Mouse (Mus musculus) heart, postnatal 0 days (tissue): Measurements from ENCODE around the gene Arap1. TPM values are rescaled to one million over a fixed set of nuclear protein-coding genes. Genes with fewer than 3 reads are reported as not detected.

Experiments used
- ATAC-seq: fragments of 200-750 bp; cut with Nextera tagmentation; 2 replicates; pipeline ENCODE4 v1.8.0; 2017; ENCODE audit warnings: low read depth, moderate number of reproducible peaks, moderate library complexity; ENCODE audit not compliant: insufficient read depth
- DNase-seq: peaks from one replicate; pipeline ENCODE4 v3.0.0-alpha.2; 2016; ENCODE audit warnings: low spot score
- H3K27ac ChIP-seq: fragments of 300-500 bp; sonication (generic); 2 replicates; pipeline ENCODE4 v1.5.1; 2014; ENCODE audit warnings: low read depth, mild to moderate bottlenecking
- H3K27me3 ChIP-seq: fragments of 300-500 bp; sonication (generic); 2 replicates; pipeline ENCODE4 v1.6.1; 2014; ENCODE audit warnings: low read length, mixed read lengths; ENCODE audit not compliant: control insufficient read depth, insufficient read depth
- H3K36me3 ChIP-seq: fragments of 300-500 bp; sonication (generic); replicated peaks from 2 replicates; pipeline ENCODE4 v1.6.1; 2014; ENCODE audit warnings: low read length, mixed read lengths; ENCODE audit not compliant: control insufficient read depth, insufficient read depth
- H3K4me1 ChIP-seq: fragments of 300-500 bp; sonication (generic); 2 replicates; pipeline ENCODE4 v1.6.1; 2014; ENCODE audit warnings: antibody characterized with exemption; ENCODE audit not compliant: control insufficient read depth, insufficient read depth
- H3K4me2 ChIP-seq: fragments of 300-500 bp; sonication (generic); 2 replicates; pipeline ENCODE4 v1.6.1; 2014; ENCODE audit warnings: low read depth, mild to moderate bottlenecking, low read length, moderate library complexity
- H3K4me3 ChIP-seq: fragments of 300-500 bp; sonication (generic); 2 replicates; pipeline ENCODE4 v1.5.1; 2014; ENCODE audit warnings: low read depth, low read length
- H3K9ac ChIP-seq: fragments of 300-500 bp; sonication (generic); replicated peaks from 2 replicates; pipeline ENCODE4 v1.6.1; 2014; ENCODE audit warnings: low read depth, low read length, mixed read lengths
- H3K9me3 ChIP-seq: fragments of 300-500 bp; sonication (generic); replicated peaks from 2 replicates; pipeline ENCODE4 v1.6.1; 2016; ENCODE audit warnings: low read length; ENCODE audit not compliant: control insufficient read depth
- CTCF ChIP-seq: IDR thresholded peaks from 2 replicates; pipeline ENCODE4 v1.5.1; 2016; ENCODE audit warnings: antibody characterized with exemption, control low read depth, low read depth
- EP300 ChIP-seq: IDR thresholded peaks from 2 replicates; pipeline ENCODE4 v1.6.1; 2016; ENCODE audit warnings: antibody characterized with exemption, low read depth
- WGBS: fragments of 180-500 bp; shearing (Covaris S2); extraction: QIAGEN DNeasy Blood & Tissue Kit; methylation state at CpG from one replicate; pipeline ENCODE4 v1.1.7; 2014; 5-methylcytosine and 5-hydroxymethylcytosine counted together
- polyA plus RNA-seq: library from polyadenylated mRNA; unstranded; fragments of >200 nt; fragmentation: Nextera tagmentation; extraction: Ambion mirVana; gene quantifications from 2 replicates; pipeline ENCODE4 v1.2.1, GENCODE M21; 2015
- total RNA-seq: library from RNA; depleted of rRNA; stranded (reverse); fragments of >200 nt; gene quantifications from 2 replicates; pipeline ENCODE4 v1.2.3, GENCODE M21; 2014; ENCODE audit warnings: low replicate concordance

Arap1 gene
- total and polyA plus RNA-seq, 2 experiments from 2014 or later, result 18.6 to 101 TPM

DNA sequence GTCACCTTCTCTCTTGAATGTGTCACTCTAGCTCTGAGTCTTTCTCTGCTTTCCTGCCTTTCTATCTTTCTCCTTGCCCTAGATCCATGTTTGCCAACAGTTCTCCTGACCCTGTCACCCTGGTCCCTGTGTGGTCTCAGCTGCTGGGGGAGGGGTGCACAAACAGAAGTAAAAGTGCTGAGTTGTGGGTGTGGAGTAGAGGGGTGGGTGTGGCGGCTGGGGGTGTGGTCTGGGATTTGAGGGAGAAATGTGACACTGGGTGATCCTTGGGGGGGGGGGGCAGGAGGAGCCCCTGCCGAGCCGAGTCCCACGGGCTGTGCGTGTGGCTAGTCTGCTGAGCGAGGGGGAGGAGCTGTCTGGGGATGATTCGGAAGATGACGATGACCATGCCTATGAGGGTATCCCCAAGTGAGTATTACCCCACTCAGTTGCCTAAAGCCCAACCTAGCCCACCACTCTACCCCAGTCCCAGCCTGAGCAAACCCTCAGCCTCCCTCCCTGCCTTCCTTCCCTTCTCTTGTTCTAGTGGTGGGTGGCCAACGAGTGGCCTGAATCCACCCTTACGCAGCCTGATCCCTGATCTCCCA is 38.1 kb downstream of the Arap1 start:
- no peak for TF ChIP-seq EP300
- no peak for TF ChIP-seq CTCF
- Histone ChIP-seq H3K9ac (no peak overlapping the region; the same call in 1 of the 2 replicates), H3K9me3 (no peaks in the 10 kb centered on the region), H3K4me2 (peak overlapping the region; percentile 22; the same call in 1 of the 2 replicates), H3K4me1 (peaks cover 24% of the 10 kb centered on the region), H3K4me3 (no peak overlapping the region), H3K27ac (no peak overlapping the region), H3K27me3 (no peaks in the 10 kb centered on the region), H3K36me3 (peaks cover 34% of the 10 kb centered on the region)
- DNase-seq, result no peak
- ATAC-seq, result no peak; the same call in 1 of the 2 replicates
- 50% methylated on average over 10 of the region's 10 CpGs for WGBS

DNA sequence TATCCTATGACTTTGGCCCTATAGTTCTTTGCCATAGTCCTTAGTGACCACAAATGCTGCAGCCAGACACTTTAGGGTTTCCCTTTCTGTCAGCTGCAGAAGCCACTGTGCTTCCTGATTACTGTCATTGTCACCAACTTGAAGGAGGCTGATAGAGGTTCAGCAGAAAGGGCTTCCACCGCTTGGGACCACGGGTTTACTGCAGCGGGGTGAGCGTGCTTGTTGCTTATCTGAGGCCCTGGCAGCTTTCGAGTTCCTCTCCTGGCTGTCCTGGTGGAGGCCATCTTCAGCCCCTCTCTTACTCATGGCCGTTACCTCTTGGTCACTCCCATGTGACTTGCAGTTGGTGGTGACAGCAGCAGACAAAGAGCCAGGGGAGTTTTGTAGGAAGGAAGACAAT is 41.4 kb downstream of the Arap1 start:
- no peak for TF ChIP-seq EP300
- no peak for TF ChIP-seq CTCF
- Histone ChIP-seq H3K4me3 (no peak overlapping the region), H3K36me3 (peaks cover 34% of the 10 kb centered on the region), H3K27me3 (no peaks in the 10 kb centered on the region), H3K9ac (no peak overlapping the region), H3K9me3 (no peaks in the 10 kb centered on the region), H3K4me2 (no peak overlapping the region), H3K27ac (no peak overlapping the region), H3K4me1 (peaks cover 46% of the 10 kb centered on the region)
- no peak for ATAC-seq
- WGBS, result 31% methylated on average over 6 of the region's 6 CpGs
- no peak for DNase-seq

DNA sequence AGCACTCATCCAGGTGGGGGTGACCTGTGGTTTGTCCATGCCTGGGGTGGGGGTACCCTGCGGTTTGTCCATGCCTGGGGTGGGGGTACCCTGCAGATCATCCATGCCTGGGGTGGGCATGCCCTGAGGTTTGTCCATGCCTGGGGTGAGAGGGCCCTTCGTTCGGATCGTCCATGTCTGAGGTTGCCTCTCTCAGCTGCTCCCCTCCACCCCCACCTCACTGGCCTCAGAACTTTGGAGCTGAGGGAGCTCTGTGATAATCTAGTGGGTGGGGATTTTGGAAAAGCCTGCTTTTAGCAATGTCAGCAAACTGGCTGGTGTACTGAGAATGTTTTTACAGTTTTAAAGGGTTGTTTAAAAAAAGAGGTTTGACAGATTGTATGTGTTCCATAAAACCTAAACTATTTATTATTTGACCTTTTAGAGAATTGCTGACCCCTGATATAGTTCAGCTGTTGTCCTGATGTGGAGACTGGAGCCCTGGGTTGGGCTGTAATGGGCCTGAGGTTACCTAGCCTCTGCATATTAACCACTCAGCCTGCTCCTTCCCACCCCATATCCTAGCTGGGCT is 44.1 kb downstream of the Arap1 start:
- no peak for TF ChIP-seq CTCF
- no peaks in the 10 kb centered on the region for H3K9me3 ChIP-seq
- WGBS, result 69% methylated on average over 4 of the region's 4 CpGs
- no peak overlapping the region for H3K4me3 ChIP-seq
- peaks cover 39% of the 10 kb centered on the region for H3K36me3 ChIP-seq
- ATAC-seq (no peak), DNase-seq (no peak)
- peaks cover 30% of the 10 kb centered on the region for H3K4me1 ChIP-seq
- peak overlapping the region; percentile 91; the same call in 1 of the 2 replicates for H3K27ac ChIP-seq
- H3K9ac ChIP-seq, result no peak overlapping the region
- H3K4me2 ChIP-seq, result no peak overlapping the region
- no peaks in the 10 kb centered on the region for H3K27me3 ChIP-seq

DNA sequence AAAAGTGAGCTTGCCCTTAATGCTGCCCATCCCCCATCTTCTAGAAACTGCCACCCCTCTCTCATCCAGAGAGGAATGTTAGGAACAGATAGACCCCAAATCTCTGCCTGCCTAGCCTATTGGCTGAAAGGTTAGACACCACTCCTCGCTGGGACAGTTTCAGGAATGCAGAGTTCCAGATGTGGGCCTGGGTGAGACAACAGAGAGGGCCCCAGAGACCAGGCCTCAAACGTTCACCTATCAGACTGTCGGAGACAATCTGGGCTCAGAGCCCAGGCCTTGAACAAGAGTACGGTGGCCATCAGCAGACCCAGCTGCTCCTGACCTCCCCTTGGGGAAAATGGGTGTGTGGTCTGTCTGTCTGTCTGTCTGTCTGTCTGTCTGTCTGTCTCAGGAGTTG is 45.1 kb downstream of the Arap1 start:
- peaks cover 40% of the 10 kb centered on the region for H3K36me3 ChIP-seq
- H3K9ac ChIP-seq, result peak overlapping the region; percentile 12; the same call in 1 of the 2 replicates
- no peak overlapping the region for H3K4me3 ChIP-seq
- H3K4me1 ChIP-seq, result peaks cover 30% of the 10 kb centered on the region
- no peak overlapping the region for H3K4me2 ChIP-seq
- ATAC-seq (no peak), DNase-seq (no peak)
- no peaks in the 10 kb centered on the region for H3K9me3 ChIP-seq
- H3K27ac ChIP-seq, result peak overlapping the region; percentile 91
- 12% methylated on average over 4 of the region's 4 CpGs for WGBS
- no peaks in the 10 kb centered on the region for H3K27me3 ChIP-seq
- TF ChIP-seq EP300 (no peak), CTCF (no peak)

DNA sequence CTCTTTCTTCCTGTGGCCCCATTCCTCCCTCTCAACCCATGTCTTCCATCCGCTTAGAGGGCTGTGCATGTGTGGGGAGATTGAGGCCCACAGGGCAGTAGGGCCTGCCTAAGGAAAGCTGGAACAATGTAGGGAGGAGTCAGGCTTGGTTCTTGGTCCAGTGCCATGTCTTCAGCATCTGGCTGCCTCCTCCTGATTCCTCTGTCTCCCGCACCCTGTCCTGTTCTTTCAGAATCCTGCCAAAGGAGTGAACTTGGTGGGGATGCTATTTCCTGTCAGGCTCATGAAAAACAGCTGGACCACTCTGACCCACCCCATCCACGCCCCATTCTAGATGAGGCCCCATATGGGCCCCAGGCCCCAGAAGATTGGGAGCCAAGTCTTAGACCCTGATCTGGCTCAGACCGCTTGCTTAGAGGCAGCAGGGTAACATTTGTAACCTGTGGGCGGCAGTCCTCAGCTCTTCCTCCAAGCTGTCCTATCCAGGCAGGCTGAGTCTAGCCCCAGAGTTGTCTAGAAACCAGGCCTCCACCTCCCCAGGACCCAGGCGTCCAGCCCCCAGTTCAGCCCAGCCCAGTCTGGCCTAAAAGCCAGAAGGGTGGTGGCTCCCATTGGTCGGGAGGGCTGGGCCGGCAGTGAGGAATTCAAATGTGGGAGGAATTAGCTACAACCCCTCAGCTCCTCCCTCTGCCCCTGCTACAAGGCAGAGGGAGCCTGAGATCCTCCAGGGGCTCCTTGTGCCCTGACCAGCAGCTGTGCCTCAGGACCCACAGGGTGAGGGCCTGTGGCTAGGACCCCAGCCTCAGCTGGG is 46.0 kb downstream of the Arap1 start:
- H3K4me3 ChIP-seq, result peak overlapping the region; percentile 29
- ATAC-seq, result peak; percentile 74
- H3K36me3 ChIP-seq, result peaks cover 40% of the 10 kb centered on the region
- H3K4me1 ChIP-seq, result peaks cover 30% of the 10 kb centered on the region
- 43% methylated on average over 8 of the region's 8 CpGs for WGBS
- H3K9me3 ChIP-seq, result no peaks in the 10 kb centered on the region
- H3K27me3 ChIP-seq, result no peaks in the 10 kb centered on the region
- TF ChIP-seq EP300 (no peak; the same call in 1 of the 2 replicates), CTCF (0 out of 2 replicates have a peak, but pooled peaks have one; percentile 2)
- DNase-seq, result peak; percentile 80
- peak overlapping the region; percentile 91 for H3K27ac ChIP-seq
- H3K4me2 ChIP-seq, result peak overlapping the region; percentile 50
- H3K9ac ChIP-seq, result peak overlapping the region; percentile 42
